ENCODE assay signal across 19 mouse cellular contexts in genomic region chr7:57560732-57561436, GRCm38 (mm10). TPM values are rescaled to one million over a fixed set of nuclear protein-coding genes. Genes with fewer than 3 reads are reported as not detected.
"Had no signal": no experiment of that assay in that cellular context is flagged by ENCODE, and none has a peak within 500 bp of the region (broad histone marks: within the 10 kb centered on the region; RNA-seq: fewer than 3 reads in every experiment).

No protein-coding gene starts in this region.

- DNase-seq: lung, adult 2 months; lung, postnatal 14 days; lung, postnatal 36 days; right cerebral cortex, postnatal 14 days; thymus, adult 2 months; thymus, postnatal 25 days; thymus, postnatal 4 days had no signal

- H3K36me3 ChIP-seq: lung, embryonic 15.5 days; midbrain, embryonic 13.5 days; midbrain, embryonic 15.5 days; neural tube, embryonic 12.5 days; stomach, embryonic 15.5 days had no signal

- ATAC-seq: lung, postnatal 0 days; midbrain, embryonic 13.5 days; midbrain, embryonic 15.5 days had no signal

- H3K4me2 ChIP-seq: lung, embryonic 15.5 days; midbrain, embryonic 11.5 days; midbrain, embryonic 13.5 days; midbrain, embryonic 15.5 days; neural tube, embryonic 12.5 days; stomach, embryonic 15.5 days had no signal

- H3K27me3 ChIP-seq: lung, embryonic 15.5 days; megakaryocyte, embryonic 14.5 days; midbrain, embryonic 13.5 days; midbrain, embryonic 15.5 days; neural tube, embryonic 12.5 days; stomach, embryonic 15.5 days had no signal

- H3K9ac ChIP-seq: lung, embryonic 15.5 days; midbrain, embryonic 13.5 days; midbrain, embryonic 15.5 days; neural tube, embryonic 12.5 days; stomach, embryonic 15.5 days had no signal

- H3K27ac ChIP-seq: lung, embryonic 15.5 days; macrophage; midbrain, embryonic 13.5 days; midbrain, embryonic 15.5 days; neural tube, embryonic 12.5 days; stomach, embryonic 15.5 days; stomach, postnatal 0 days had no signal

- H3K4me1 ChIP-seq: lung, embryonic 15.5 days; megakaryocyte, embryonic 14.5 days; midbrain, embryonic 13.5 days; midbrain, embryonic 15.5 days; neural tube, embryonic 12.5 days; stomach, embryonic 15.5 days had no signal

- H3K9me3 ChIP-seq: lung, embryonic 15.5 days; megakaryocyte, embryonic 14.5 days; midbrain, embryonic 13.5 days; midbrain, embryonic 15.5 days; neural tube, embryonic 12.5 days; stomach, embryonic 15.5 days had no signal

- H3K4me3 ChIP-seq: lung, embryonic 15.5 days; megakaryocyte, embryonic 14.5 days; midbrain, embryonic 13.5 days; midbrain, embryonic 15.5 days; neural tube, embryonic 12.5 days; stomach, embryonic 15.5 days had no signal

RNA-seq across cellular contexts. Expression of gene Gabra5, which starts 51.0 kb away (rescaled TPM):
- polyA plus RNA-seq: liver, embryonic 16.5 days; lung, adult 2 months; lung, embryonic 15.5 days; lung, postnatal 0 days; macrophage; spleen, adult 2 months had no signal
